Mouse (Mus musculus): ENCODE results near the gene Tor2a.

The Tor2a gene

DNA sequence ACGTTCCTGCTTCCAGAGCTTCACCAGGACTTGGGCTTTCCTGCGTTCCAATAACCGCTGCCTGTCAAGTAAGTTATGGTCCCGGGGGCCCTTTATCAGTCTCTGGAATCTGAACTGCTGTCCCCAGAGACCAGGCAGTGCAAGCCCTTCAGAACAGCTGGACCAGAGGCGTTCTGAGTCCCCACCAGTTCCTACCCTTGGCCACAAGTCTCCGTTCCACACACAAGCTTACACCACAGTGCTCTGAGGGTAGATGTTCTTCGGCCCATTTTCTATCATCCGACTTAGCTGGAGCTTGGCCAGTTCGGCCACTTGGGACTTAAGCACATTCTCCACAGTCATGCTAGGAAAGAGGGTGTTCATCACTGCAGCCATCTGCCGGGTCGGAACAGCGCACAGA lies 10.2 kb downstream of the Tor2a start:
- DNase-seq, result peak; percentile 40 to 48

DNA sequence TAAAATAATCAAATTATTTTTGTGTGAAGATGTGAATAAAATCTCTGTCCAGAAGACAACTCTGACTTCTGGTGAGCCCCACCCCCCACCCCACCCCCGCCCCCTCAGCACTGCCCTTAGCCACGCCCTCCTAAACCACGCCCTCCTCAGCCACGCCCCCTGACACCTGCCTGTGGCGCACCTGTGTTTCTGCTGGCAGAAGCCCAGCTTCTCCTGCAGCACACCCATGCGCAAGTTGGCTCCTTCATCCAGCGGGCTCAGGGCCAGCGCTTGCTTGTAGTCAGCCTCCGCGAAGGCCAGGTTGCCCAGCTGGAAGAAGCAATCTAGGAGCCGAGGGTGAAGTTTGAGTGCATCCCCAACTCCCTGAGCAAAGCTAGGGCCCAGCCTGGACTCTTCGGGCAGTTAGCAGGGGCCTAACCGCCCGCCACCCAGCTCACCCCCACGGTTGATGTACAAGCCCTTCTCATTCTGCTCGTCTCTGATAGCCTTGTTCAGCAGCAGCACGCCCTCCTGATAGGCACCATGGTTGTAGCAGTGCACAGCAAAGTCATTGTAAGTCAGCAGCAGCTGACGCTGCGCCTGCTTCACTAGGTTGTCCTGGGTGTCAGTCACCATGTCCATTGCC lies 11.7 kb downstream of the Tor2a start:
- peak; percentile 57 to 79 for DNase-seq

DNA sequence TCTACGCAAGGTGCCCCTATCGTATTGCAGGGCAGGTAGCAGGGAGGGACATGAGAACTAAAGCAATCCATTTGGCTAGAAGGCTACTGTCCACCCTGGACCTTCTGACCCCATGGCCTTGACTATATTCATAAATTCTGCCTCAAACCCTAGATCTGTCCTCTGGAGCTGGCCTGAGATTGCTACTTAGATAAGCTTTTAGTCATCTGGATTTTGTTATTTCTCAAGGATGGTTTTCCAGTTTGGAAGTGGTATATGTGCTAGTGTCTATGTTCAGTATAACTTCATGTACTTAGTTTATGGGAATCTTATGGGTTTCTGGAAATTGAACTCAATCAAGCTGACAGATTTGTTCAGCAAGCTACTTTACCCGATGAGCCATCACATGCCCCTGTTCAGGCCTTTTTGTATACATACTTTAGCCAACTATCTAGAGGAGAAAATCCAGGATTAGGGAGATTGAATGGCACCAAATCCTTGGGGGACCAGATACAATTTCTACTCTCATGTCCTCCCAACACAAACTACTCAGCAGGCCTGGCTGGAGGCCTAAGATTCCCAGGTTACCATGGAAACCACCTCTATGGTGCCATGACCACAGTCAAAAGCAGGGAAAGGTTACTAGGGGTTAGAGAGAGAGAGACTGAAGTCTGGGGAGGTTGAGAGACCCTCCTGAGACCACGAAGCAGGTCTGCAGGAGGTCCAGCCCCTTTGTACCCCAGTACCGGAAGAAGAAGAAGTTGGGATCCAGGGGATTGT lies 12.5 kb downstream of the Tor2a start:
- no peak for DNase-seq

DNA sequence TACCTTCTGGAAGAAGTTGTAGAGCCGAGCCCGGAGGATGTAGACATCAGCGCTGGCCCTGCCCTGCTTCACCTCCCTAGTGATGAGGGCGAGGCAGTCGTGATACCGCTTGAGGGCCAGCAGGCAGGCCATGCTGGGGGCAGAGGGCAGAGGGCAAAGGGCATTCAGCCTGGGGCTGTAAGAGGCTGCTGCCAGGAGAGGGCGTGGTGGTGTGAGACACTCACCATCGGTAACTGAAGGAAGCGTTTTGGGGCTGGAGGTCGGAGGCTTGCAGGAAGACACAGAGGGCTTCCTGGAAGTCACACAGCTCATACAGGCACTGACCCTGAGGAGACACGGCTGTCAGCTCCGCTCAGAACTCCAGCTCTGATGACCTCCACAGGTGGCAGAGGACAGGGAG lies 14.9 kb downstream of the Tor2a start:
- DNase-seq, result peak; percentile 42 to 74

DNA sequence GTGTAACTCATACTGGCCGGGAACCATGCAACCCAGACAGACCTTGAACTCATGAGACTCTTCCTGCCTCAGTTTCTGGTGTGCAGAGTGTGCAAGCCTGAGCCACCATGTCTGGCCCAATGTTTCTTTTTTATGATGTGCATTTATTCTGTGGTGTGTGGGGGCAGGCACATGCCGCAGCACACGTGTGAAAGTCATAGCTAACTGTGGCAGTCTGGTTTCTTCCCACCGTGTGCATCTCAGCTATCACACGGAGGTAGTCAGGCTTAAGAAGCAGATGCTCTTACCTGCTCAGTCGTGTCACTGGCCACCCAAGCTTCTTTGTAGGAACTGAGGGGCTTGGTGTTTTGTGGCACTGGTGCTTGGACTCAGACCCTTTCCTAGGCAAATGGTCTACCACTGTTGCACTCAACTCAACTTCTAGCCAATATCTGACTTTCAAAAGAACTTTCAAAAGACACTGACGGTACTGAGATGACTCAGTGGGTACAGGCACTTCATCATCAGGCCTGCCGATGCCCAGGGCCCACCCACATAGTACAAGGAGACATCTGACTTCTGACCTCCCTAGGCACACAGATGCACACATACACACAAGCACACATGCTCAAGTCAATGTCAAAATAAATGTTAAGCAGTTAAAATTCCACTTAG lies 15.7 kb downstream of the Tor2a start:
- no peak for DNase-seq

DNA sequence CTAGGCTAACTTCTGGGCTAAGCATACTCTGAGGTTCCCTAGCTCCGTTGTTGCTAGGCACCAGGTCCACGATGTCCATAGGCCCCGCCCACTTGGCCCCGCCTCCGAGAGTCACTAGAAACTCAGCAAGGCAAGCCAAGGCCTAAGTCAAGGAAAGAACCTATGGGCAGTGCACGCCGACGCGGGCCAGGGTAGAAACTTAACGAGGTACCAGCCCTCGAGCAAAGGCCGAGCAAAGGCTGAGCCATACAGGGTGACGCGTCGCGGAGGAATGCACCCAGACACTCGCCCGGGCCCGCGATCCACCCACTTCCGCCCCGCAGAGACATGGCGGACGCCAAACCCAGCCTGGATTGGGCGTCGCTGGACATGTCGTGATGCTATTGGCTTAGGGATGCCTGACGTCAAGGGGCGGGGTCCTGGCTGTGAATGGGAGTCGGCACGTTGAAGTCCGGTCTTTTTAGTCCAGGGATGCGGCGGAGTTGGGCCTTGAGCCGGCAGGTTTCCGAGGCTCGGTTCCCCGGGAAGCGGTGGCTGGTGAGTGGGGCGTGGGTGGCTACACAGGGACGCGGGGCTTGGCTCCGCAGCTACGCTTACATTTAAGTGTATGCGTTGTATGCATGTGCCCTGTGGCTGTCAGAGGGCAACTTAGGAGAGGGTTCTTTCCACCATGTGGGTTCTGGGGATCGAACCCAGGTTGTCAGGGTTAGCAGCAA lies 18.5 kb downstream of the Tor2a start, which contains the start of the genes Ttc16 and Ptrh1:
TSS of gene Ttc16 (minus strand) at position 275 of the 716 bp plus-strand sequence.
TSS of gene Ptrh1 (plus strand) at position 428 of the 716 bp plus-strand sequence.
- peak; percentile 99 to 100 for DNase-seq

DNA sequence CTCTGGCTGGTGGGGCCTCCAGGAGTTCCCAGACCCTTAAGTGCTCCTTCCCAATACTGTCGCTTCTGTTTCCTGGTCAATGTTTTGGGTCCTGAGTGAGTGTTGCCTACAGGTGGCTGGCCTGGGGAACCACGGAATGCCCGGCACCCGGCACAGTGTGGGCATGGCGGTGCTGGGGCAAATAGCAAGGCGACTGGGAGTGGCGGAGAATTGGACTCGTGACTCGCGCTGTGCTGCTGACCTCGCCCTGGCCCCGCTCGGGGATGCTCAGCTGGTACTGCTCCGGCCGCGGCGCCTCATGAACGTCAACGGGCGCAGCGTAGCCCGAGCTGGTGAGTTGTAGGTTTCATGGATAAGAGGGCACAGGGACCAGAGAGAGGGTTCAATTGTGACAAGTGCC lies 19.2 kb downstream of the Tor2a start:
- peak in 1 of 2 experiments; percentile 33 for DNase-seq

DNA sequence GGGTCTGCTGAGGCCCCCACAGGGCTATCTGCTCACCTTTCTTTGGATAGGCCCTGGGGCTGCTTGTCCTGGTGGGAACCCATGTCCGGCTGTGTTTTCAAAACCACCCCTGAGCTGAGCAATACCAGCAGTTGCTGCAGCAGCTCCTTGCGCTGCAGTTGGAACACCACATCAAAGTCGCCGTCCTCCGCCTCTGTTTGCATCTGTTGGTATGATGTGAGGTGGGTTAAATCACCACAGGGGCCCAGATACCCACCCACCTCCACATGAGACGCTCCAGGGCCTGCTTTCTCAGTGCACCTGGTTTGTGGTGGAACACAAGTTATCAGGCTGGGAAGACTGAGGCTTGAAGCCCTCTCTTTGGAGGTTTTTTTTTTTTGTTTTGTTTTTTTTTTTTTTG lies 21.0 kb downstream of the Tor2a start:
- no peak for DNase-seq

DNA sequence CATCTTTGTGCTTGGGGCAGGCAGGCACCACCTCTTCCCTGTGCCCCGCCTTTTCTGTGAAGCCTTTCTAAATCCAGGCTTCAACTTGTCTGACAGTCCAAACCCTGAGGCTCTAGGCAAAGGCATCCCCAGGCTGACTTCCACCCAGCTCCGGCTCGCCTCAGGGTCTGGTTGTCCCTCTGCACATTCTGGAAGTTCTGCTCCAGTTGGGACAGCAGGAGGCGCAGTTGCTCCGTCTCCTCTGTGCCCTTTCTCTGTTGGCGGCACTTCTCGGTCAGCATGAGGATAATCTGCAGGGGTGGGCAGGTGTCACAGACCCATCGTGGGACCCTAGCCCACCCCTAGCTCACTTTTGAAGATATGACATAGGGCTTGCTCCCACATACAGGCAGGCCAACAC lies 22.1 kb downstream of the Tor2a start:
- peak; percentile 46 to 84 for DNase-seq

DNA sequence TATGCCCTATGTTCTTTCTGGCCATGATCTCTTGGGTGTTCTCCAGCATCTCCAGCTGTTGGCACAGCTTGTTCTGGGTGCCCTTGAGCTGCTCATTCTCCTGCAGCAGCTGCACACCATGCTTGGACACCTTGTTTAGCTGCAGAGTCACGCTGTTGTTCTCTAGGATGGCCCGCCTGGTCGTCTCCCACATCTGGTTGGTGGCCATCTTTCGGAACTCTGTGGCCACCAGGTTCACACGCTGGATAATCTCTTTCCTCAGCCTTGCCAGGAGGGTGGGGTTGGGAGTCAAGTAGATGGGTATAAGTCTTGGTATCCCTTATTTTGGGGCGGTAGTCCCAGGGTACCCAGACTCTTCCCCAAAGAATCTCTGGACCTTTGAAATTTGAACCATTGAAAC lies 22.7 kb downstream of the Tor2a start:
- DNase-seq, result no peak

DNA sequence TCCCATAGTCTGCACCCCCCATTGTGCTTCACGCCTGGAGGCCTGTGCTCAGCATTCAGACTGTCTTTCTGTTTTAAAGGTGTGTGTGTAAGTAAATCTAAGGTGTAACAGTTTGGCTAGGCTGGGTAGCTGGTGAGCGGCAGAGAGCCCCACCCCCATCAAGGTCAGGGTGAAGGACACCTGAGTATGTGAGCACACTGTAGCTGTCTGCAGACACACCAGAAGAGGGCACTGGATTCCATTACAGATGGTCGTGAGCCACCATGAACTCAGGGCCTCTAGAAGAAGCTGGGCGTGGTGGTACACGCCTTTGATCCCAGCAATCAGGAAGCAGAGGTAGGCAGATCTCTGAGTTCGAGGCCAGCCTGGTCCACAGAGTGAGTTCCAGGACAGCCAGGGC lies 24.7 kb downstream of the Tor2a start:
- DNase-seq, result no peak

DNA sequence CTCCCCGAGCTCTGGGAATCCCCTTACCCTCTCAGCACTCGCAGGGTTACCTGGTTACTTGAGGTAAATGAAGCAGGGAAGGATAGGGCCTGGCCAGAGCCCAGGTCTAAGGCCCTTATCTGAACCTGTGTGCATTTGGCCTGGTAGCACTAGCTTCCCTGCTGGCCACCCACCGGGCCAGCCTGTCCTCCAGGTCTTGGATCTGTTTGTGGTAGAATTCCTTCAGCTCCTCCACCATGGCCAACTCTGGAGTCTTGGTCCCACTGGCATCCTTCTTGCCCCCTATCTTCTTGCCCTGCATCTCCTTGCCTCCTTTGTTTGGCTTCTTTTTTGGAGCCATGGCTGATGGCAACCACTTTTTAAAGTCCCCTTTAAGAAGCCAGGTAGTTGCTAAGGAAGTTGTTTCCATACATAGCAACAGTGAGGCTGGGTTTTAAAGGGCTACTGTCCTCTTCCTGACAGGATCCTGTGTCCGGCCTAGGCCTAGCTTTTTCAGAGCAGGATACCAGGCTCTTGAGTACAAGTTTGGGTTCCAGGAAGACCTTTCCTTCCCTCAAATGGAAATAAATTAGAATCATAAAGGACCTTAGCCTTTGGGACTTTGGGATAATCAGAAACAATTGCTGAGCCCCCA lies 27.1 kb downstream of the Tor2a start, which contains the start of gene Cfap157:
TSS of gene Cfap157 (minus strand) at position 381 of the 634 bp plus-strand sequence.
- peak; percentile 37 to 41 for DNase-seq

DNA sequence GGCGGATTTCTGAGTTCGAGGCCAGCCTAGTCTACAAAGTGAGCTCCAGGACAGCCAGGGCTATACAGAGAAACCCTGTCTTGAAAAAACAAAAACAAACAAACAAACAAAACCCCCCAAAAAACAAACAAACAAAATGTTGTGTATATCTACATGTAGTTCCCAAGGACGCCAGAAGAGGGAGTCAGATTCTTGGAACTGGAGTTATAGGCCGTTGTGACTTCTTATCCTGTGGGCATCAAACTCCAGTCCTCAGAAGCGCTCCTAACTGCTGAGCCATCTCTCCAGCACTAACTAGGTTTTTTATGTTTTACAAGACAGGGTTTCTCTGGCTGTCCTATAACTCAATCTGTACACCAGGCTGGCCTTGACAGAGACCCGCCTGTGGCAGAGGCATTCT lies 30.1 kb downstream of the Tor2a start:
- peak in 1 of 2 experiments; percentile 46 for DNase-seq

DNA sequence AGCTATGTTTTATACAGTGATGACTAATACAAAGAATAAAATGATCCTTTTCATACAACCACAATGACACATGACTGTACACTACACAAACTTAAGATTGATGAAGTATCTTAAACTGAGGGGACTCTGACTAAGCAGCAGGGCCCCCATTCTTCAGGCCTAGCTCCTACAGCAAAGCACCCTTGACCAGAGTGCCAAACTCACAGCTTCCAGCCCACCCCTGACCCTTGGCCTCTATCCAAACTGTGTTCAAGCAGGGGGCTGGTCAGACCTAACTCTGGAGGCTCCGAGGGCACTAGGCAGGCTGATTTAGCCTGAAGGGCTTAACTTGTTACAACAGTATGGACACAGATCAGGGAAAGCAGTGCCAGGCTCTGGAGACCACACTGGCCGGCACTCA lies 31.5 kb downstream of the Tor2a start:
- DNase-seq, result no peak

DNA sequence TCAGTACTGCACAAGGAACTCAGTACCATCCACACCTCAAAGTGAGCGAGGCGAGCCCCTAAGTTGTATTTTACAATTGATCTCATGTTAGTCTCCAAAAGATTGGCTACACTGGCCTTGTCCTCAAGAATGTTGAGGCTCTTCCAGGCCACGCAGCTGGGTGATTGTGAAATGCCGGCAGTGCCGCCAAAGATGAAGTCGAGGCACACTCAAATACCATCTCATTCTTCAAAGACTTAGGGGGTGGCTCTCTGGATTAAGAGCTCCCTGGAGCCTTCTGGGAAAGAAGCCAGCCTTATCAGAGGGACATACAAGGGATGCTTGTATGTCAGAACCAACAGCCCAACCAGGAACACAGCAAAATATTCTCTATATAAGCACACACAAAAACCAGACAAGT lies 34.3 kb downstream of the Tor2a start:
- DNase-seq, result no peak

DNA sequence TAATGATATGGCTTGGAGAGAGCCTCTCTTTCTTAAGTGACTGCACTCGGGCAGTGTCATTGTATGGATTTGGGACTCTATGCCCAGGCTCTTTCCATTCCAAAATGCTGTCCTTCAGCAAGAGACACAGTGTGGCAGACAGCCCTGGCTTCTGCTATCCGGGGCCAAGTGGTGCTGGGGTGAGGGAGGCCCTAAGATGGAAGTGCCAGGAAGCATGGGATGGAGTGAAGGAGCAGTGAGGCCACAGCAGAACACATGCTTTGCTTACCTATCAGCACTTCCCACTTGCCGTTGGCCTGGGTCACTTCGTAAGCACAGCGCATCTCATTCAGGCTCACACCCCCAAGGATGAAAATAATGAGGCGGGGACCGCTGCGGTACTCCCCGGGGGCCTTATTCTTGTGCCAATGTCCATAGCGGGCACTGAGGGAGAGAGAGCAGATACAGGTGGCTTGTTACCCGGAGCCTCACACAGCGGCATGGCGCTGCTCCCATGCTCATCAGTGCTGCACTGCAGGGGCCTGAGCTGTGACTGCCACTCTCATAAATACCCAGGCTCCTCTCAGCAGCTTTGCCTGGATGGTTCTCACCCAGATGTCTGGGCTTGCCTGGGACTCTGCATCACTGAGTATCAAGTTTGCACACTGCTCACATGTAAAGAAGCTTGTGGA lies 38.8 kb downstream of the Tor2a start:
- no peak for DNase-seq

DNA sequence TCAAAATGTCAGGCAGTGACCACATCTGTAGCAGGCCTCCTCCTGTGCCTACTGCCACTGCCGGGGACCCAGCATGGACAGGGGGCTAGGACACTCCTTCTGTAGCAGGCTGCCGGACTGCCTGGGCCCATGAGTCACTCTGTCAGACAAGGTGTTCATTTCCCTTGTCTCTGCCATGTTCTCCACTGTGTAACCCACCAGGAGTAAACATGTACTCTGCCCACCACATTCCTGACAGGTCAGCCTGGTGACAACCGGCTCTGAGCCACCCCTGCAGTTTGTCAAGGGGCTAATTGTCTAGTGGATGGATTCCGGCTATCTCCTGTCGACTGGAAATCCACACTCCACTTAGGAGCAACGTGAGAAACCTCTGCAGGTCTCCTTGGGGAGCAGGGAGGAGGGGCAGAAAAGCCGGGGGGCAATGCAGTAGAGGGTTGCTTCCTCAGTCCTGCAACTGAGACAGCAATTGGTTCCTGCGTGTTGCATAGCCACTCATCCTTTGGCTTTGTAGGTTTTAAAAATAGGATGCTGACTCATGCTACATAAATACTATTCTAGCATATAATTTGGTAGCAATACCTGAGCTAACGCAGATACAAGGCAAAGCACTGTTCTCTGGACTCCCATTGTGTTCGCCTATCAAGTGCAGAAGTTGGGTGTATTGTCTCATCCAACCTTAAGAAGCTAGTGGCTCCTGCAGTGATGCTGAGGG lies 41.4 kb downstream of the Tor2a start:
- DNase-seq, result no peak

DNA sequence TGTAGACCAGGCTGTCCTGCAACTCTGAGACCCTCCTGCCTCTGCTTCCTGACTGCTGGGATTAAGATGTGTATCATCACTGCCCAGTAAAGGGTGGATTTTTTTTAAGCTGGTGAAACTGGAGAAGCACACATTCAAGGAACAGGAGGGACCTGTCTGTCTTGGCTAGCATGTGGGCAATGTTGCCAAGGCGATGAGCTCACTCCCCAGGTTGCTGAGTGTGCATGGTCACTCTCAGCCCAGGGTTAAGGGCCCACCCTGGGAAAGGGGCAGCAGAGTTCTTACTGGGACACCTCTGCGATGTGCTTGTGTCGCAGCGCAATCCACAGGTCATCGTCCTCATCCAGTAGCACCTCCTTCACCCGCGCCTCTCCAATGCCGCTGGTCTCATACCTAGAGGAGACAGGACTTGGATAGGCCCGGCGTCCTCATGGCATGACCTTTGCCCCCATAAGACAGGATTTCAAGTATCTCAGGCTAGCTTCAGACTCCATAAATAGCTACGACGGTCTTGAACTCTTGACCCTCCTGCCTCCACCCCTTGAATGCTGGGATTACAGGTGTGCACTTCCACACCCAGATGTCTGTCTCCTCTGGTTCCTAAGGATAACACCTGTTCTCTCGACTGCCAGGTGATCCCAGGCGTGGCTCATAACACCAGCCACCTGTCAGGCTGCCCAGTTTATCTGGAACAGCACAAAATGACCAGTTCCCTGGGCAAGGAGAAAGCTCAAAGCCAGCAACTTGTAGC lies 52.0 kb downstream of the Tor2a start:
- DNase-seq, result no peak
